Mouse (Mus musculus) kidney, adult 8-10 months (tissue): ENCODE measurements at regions not wholly inside any gene's neighbourhood (a gene's known extent, or its start where the extent isn't known, plus 50 kb on each side); places are given as distances from the start of the nearest gene placed in this dataset.

Source experiments
- DNase-seq, 2 experiments: peaks; one replicate each; pipeline ENCODE4 v3.0.0; 2022

- no peak for DNase-seq
Observed at GRCm38 (mm10) chrX:39104671-39105070, 241.4 kb upstream of the Cypt15 start.

DNA sequence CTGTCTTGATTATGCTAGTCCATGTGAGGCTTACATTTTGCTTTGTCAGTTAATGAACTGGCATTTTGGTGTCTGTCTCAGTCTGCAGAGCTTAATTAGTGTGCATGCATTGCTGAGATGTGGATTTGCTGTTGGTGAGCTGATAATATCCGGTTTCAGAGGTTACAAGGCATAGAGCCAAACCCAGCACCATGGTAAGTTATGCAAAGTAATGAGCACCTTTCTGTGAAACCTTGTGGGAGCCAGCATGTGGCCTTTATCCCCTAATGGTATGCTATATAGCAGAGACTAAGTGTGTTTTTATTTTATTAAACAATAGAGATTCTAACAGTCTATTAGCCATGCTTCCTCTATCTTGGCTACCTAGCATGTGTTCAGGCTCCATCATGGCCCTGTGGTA, 240.1 kb upstream of the Cypt15 start:
- no peak for DNase-seq

DNA sequence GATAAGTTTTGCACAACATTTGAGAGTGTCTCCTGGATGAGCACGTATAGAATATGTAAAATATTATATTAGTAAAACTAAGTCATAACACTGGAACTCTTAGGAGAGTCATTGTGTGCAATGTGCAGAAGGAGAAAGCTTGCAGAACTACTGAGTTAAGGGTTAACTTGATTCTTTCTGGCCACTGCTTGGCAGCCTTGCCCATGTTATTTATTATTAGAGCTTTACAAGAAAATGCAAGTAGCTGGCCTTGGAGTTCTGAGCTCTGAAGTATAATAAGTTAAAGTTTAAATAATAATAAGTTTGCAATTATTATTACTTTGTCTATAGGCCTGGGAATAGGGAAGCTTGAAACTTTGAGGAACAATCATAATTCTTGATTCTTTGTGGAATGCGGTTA, 216.7 kb upstream of the Cypt15 start:
- peak in 1 of 2 experiments; percentile 20 for DNase-seq
